11 mouse cellular contexts compared by ENCODE assay signal in the genomic region with DNA sequence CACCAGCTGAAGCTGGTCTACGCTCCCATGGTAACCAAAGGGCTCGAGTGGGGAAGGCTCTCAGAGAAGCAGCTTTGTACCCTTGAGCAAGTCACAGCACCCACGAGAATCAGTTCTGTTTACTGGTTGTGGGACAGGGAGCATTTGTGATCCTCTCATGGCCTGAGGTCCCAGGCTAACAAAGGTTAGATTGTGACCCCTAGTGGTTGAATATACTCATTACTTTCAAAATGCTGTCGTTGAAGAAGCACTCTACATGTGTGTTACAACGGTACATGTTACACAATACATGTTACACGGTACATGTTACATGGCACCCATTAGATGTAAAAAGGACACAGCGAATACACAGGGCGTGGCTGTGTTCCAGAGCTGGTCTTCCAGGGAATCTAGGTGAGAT. TPM values are rescaled to one million over a fixed set of nuclear protein-coding genes. Genes with fewer than 3 reads are reported as not detected.
A peak's percentile ranks its signal among the peaks of the same experiment; 100 is the strongest.
DNase-seq lines count a peak whose midpoint lies in the region; ATAC-seq and TF ChIP-seq lines count a peak whose summit lies in the region.
"Had no signal": no experiment of that assay in that cellular context is flagged by ENCODE, and none has a peak within 500 bp of the region (broad histone marks: within the 10 kb centered on the region; RNA-seq: fewer than 3 reads in every experiment).

No protein-coding gene starts in this region.

- no peak for ATAC-seq in neural tube, embryonic 15.5 days (ENCODE audit: low FRiP score)

- no peaks in the 10 kb centered on the region for H3K9me3 ChIP-seq in neural tube, embryonic 15.5 days (replicated peaks)
- H3K9me3 ChIP-seq: liver, embryonic 13.5 days had no signal

- DNase-seq in left cerebral cortex, adult 2 months (ENCODE audit: extremely low spot score in 1 of 2, low spot score in 2 of 2), result no peak
- no peak for DNase-seq in left cerebral cortex, adult 8-10 months (ENCODE audit: low spot score in 2 of 2)
- peak; percentile 68 for DNase-seq in CD4-positive, CD25-positive, alpha-beta regulatory T cell, adult 2 months (ENCODE audit: low read depth, low spot score)
- DNase-seq in MN1 (ENCODE audit: low spot score), result peak; percentile 70
- DNase-seq in induced T-regulatory cell, adult 2 months (ENCODE audit: low read depth), result peak; percentile 75
- no peak for DNase-seq in right cerebral cortex, postnatal 25 days
- DNase-seq in adrenal gland, postnatal 36 days, result no peak
- DNase-seq: gastrocnemius, postnatal 10 days; kidney, adult 8-10 months; liver, embryonic 13.5 days had no signal

- no peaks in the 10 kb centered on the region for H3K27me3 ChIP-seq in neural tube, embryonic 15.5 days (replicated peaks)
- H3K27me3 ChIP-seq: liver, embryonic 13.5 days had no signal

- no peak overlapping the region for H3K9ac ChIP-seq in neural tube, embryonic 15.5 days (replicated peaks)
- H3K9ac ChIP-seq: liver, embryonic 13.5 days had no signal

- no peak overlapping the region for H3K4me2 ChIP-seq in neural tube, embryonic 15.5 days
- H3K4me2 ChIP-seq: liver, embryonic 13.5 days had no signal

- H3K36me3 ChIP-seq in neural tube, embryonic 15.5 days, result no peaks in the 10 kb centered on the region
- H3K36me3 ChIP-seq: liver, embryonic 13.5 days had no signal

- WGBS in neural tube, embryonic 15.5 days, result 78% methylated on average over 8 of the region's 8 CpGs

- no peak overlapping the region for H3K4me3 ChIP-seq in left cerebral cortex, adult 2 months
- no peak overlapping the region for H3K4me3 ChIP-seq in neural tube, embryonic 15.5 days (replicated peaks)
- H3K4me3 ChIP-seq: liver, embryonic 13.5 days had no signal

- peak; percentile 68 for TF ChIP-seq CTCF in left cerebral cortex, adult 2 months (IDR thresholded peaks at IDR 0.05)

- peaks cover 12% of the 10 kb centered on the region; the same call in 1 of the 2 replicates for H3K4me1 ChIP-seq in neural tube, embryonic 15.5 days

- H3K27ac ChIP-seq in left cerebral cortex, adult 2 months, result no peak overlapping the region
- no peak overlapping the region for H3K27ac ChIP-seq in neural tube, embryonic 15.5 days (replicated peaks)
- H3K27ac ChIP-seq: liver, embryonic 13.5 days had no signal

- intact Hi-C loops in left cerebral cortex, adult 2 months (cut with DNase I), result loop anchor here (1.0 to 10.0 kb wide), 3 partner anchors 146 to 432 kb away; a partner anchor contains a TSS

RNA-seq across cellular contexts. Expression of a gene that starts 34.7 kb away (rescaled TPM):
- 10 to 100 TPM; 23.0 to 27.5 TPM for total RNA-seq in left cerebral cortex, adult 2 months (2021)
- 10 to 100 TPM; 22.5 to 29.1 (median 25.3) TPM for total RNA-seq in left cerebral cortex, adult 8-10 months (2022)
- 10 to 100 TPM; 12.9 to 14.7 TPM for total RNA-seq in adrenal gland, postnatal 36 days (2021)
- polyA plus RNA-seq in neural tube, embryonic 15.5 days (2015; fragmentation: Nextera tagmentation; extraction: Ambion mirVana), result 27.2 and 31.9 TPM in 2 replicates

RNA-seq across cellular contexts. Expression of a gene that starts 38.4 kb away (rescaled TPM):
- 10 to 100 TPM; 30.2 to 36.8 TPM for total RNA-seq in left cerebral cortex, adult 2 months (2021)
- total RNA-seq in left cerebral cortex, adult 8-10 months (2022), result 10 to 100 TPM; 29.9 to 33.2 (median 31.8) TPM
- total RNA-seq in adrenal gland, postnatal 36 days (2021), result 10 to 100 TPM; 46.5 to 65.9 TPM
- 2.2 and 3.3 TPM in 2 replicates for polyA plus RNA-seq in neural tube, embryonic 15.5 days (2015; fragmentation: Nextera tagmentation; extraction: Ambion mirVana)

Comparison
In these comparisons a context has a peak if more than half of its experiments do, and no peak if none do; other contexts are left out.
1. DNase-seq: peak in CD4-positive, CD25-positive, alpha-beta regulatory T cell, adult 2 months (single experiment), MN1 (single experiment) and induced T-regulatory cell, adult 2 months (single experiment); none in left cerebral cortex, adult 2 months (0 of 2), left cerebral cortex, adult 8-10 months (0 of 2), right cerebral cortex, postnatal 25 days (single experiment) and adrenal gland, postnatal 36 days (0 of 2).